Mouse (Mus musculus) retina, embryonic 14.5 days (tissue): ENCODE measurements around the gene Tmem115.
A peak's percentile ranks its signal among the peaks of the same experiment; 100 is the strongest.

Experiments used
- DNase-seq: peaks from one replicate; pipeline ENCODE4 v3.0.0-alpha.2; 2015; ENCODE audit warnings: low spot score

Gene Tmem115

GRCm38 (mm10) chr9:107521711-107522399, 11.9 kb upstream of the Tmem115 start:
- DNase-seq: peak; percentile 43

- no peak for DNase-seq
These were observed 11.4 kb upstream of the Tmem115 start for GRCm38 (mm10) chr9:107522400-107522711.

- peak; percentile 86 for DNase-seq
These were observed 7.3 kb upstream of the Tmem115 start for GRCm38 (mm10) chr9:107526198-107527026.

- no peak for DNase-seq
These were observed 860 bp downstream of the Tmem115 start for GRCm38 (mm10) chr9:107534408-107535202.

- no peak for DNase-seq
These were observed 4.5 kb downstream of the Tmem115 start for GRCm38 (mm10) chr9:107538231-107538630.

GRCm38 (mm10) chr9:107538711-107539110, 5.0 kb downstream of the Tmem115 start:
- DNase-seq: no peak

GRCm38 (mm10) chr9:107539940-107540339, 6.2 kb downstream of the Tmem115 start:
- no peak for DNase-seq

- DNase-seq: no peak
These were observed 6.7 kb downstream of the Tmem115 start for GRCm38 (mm10) chr9:107540420-107540819.

- DNase-seq: no peak
These were observed 7.3 kb downstream of the Tmem115 start for GRCm38 (mm10) chr9:107541005-107541404.

- peak; percentile 95 for DNase-seq
These were observed 8.0 kb downstream of the Tmem115 start, which contains the start of the genes Cyb561d2 and Nprl2 for GRCm38 (mm10) chr9:107541474-107542351. TSS of gene Cyb561d2 (minus strand) at chr9:107542193. TSS of gene Nprl2 (plus strand) at chr9:107542226.

- no peak for DNase-seq
These were observed 8.6 kb downstream of the Tmem115 start for GRCm38 (mm10) chr9:107542352-107542686.

GRCm38 (mm10) chr9:107542721-107543120, 9.0 kb downstream of the Tmem115 start:
- DNase-seq: no peak

GRCm38 (mm10) chr9:107543299-107543698, 9.6 kb downstream of the Tmem115 start:
- DNase-seq: no peak

GRCm38 (mm10) chr9:107544196-107544700, 10.5 kb downstream of the Tmem115 start:
- no peak for DNase-seq

GRCm38 (mm10) chr9:107544729-107545128, 11.0 kb downstream of the Tmem115 start:
- DNase-seq: no peak

GRCm38 (mm10) chr9:107545199-107545598, 11.5 kb downstream of the Tmem115 start:
- no peak for DNase-seq

- DNase-seq: peak; percentile 87
These were observed 11.9 kb downstream of the Tmem115 start for GRCm38 (mm10) chr9:107545602-107546001.

- DNase-seq: peak; percentile 95
These were observed 13.3 kb downstream of the Tmem115 start, which contains the start of gene Zmynd10 for GRCm38 (mm10) chr9:107547026-107547425. TSS of gene Zmynd10 (plus strand) at chr9:107547298.

GRCm38 (mm10) chr9:107547957-107548356, 14.2 kb downstream of the Tmem115 start:
- DNase-seq: no peak

- DNase-seq: no peak
These were observed 15.1 kb downstream of the Tmem115 start for GRCm38 (mm10) chr9:107548820-107549219.
